Mouse (Mus musculus): ENCODE results near the gene Zc3h12d.
A peak's percentile ranks its signal among the peaks of the same experiment; 100 is the strongest.
"Not testable (repeated sequence)": the region's sequence is repeated elsewhere in the genome, so short reads cannot be mapped to it uniquely, and the experiment has no call there.

Zc3h12d gene

GRCm38 (mm10) chr10:7874194-7874593, 41.9 kb downstream of the Zc3h12d start:
- no peak for DNase-seq

GRCm38 (mm10) chr10:7880283-7880682, 48.0 kb downstream of the Zc3h12d start:
- not testable (repeated sequence) for DNase-seq

- DNase-seq, result no peak
Measured at GRCm38 (mm10) chr10:7881971-7882370, 49.7 kb downstream of the Zc3h12d start.

- peak; percentile 64 for DNase-seq
Measured at GRCm38 (mm10) chr10:7883524-7883923, 51.3 kb downstream of the Zc3h12d start.

GRCm38 (mm10) chr10:7888256-7888868, 56.1 kb downstream of the Zc3h12d start:
- no peak for DNase-seq

GRCm38 (mm10) chr10:7900719-7901627, 68.7 kb downstream of the Zc3h12d start:
- no peak for DNase-seq

- DNase-seq, result no peak
Measured at GRCm38 (mm10) chr10:7904157-7904556, 71.9 kb downstream of the Zc3h12d start.

GRCm38 (mm10) chr10:7907151-7907550, 74.9 kb downstream of the Zc3h12d start:
- no peak for DNase-seq

GRCm38 (mm10) chr10:7911268-7911667, 79.0 kb downstream of the Zc3h12d start:
- peak; percentile 48 for DNase-seq
